Mouse (Mus musculus): ENCODE results near the gene Ttc28. TPM values are rescaled to one million over a fixed set of nuclear protein-coding genes. Genes with fewer than 3 reads are reported as not detected.

The Ttc28 gene
- polyA plus RNA-seq, 1 experiment from 2014 or later, result 42.8 TPM

- no peak overlapping the region for H3K4me3 ChIP-seq
- no peaks in the 10 kb centered on the region for H3K9me3 ChIP-seq
- no peak for ATAC-seq (replicated peaks)
- H3K27ac ChIP-seq (replicated peaks), result no peak overlapping the region
- no peaks in the 10 kb centered on the region for H3K27me3 ChIP-seq
- no peak overlapping the region for H3K4me2 ChIP-seq (replicated peaks)
- 86% methylated on average over 8 of the region's 8 CpGs for WGBS
- peaks cover 5% of the 10 kb centered on the region for H3K4me1 ChIP-seq
- no peaks in the 10 kb centered on the region; the same call in 1 of the 2 replicates for H3K36me3 ChIP-seq
- H3K9ac ChIP-seq (replicated peaks), result no peak overlapping the region
Observed at GRCm38 (mm10) chr5:111113694-111114375, 234.2 kb downstream of the Ttc28 start.

GRCm38 (mm10) chr5:111114597-111114996 is 235.0 kb downstream of the Ttc28 start:
- 88% methylated on average over 10 of the region's 10 CpGs for WGBS
- Histone ChIP-seq H3K36me3 (no peaks in the 10 kb centered on the region; the same call in 1 of the 2 replicates), H3K9me3 (no peaks in the 10 kb centered on the region), H3K27me3 (no peaks in the 10 kb centered on the region), H3K9ac (replicated peaks) (no peak overlapping the region), H3K4me1 (peaks cover 13% of the 10 kb centered on the region), H3K4me3 (no peak overlapping the region), H3K4me2 (replicated peaks) (no peak overlapping the region), H3K27ac (replicated peaks) (no peak overlapping the region)
- no peak for ATAC-seq (replicated peaks)

- H3K27me3 ChIP-seq, result no peaks in the 10 kb centered on the region
- WGBS, result 78% methylated on average over 15 of the region's 15 CpGs
- H3K27ac ChIP-seq (replicated peaks), result no peak overlapping the region
- H3K4me2 ChIP-seq (replicated peaks), result no peak overlapping the region
- ATAC-seq (replicated peaks), result no peak
- no peak overlapping the region for H3K4me3 ChIP-seq
- no peak overlapping the region for H3K9ac ChIP-seq (replicated peaks)
- H3K9me3 ChIP-seq, result no peaks in the 10 kb centered on the region
- H3K36me3 ChIP-seq, result no peaks in the 10 kb centered on the region; the same call in 1 of the 2 replicates
- peaks cover 24% of the 10 kb centered on the region for H3K4me1 ChIP-seq
Observed at GRCm38 (mm10) chr5:111115519-111116350, 236.1 kb downstream of the Ttc28 start.

- H3K4me1 ChIP-seq, result peaks cover 57% of the 10 kb centered on the region
- H3K4me2 ChIP-seq (replicated peaks), result no peak overlapping the region
- H3K27me3 ChIP-seq, result no peaks in the 10 kb centered on the region
- H3K9me3 ChIP-seq, result no peaks in the 10 kb centered on the region
- H3K9ac ChIP-seq (replicated peaks), result no peak overlapping the region
- no peaks in the 10 kb centered on the region; the same call in 1 of the 2 replicates for H3K36me3 ChIP-seq
- peak overlapping the region; percentile 81 for H3K27ac ChIP-seq (replicated peaks)
- 60% methylated on average over 3 of the region's 3 CpGs for WGBS
- no peak overlapping the region for H3K4me3 ChIP-seq
- ATAC-seq (replicated peaks), result no peak
Observed at GRCm38 (mm10) chr5:111119805-111120204, 240.2 kb downstream of the Ttc28 start.

GRCm38 (mm10) chr5:111120298-111120697 is 240.7 kb downstream of the Ttc28 start:
- Histone ChIP-seq H3K27me3 (no peaks in the 10 kb centered on the region), H3K4me2 (replicated peaks) (no peak overlapping the region), H3K36me3 (no peaks in the 10 kb centered on the region; the same call in 1 of the 2 replicates), H3K27ac (replicated peaks) (peak overlapping the region; percentile 81), H3K4me1 (peaks cover 56% of the 10 kb centered on the region), H3K9me3 (no peaks in the 10 kb centered on the region), H3K9ac (replicated peaks) (no peak overlapping the region), H3K4me3 (no peak overlapping the region)
- no peak for ATAC-seq (replicated peaks)
- 53% methylated on average over 7 of the region's 7 CpGs for WGBS

GRCm38 (mm10) chr5:111120705-111121420 is 241.3 kb downstream of the Ttc28 start:
- Histone ChIP-seq H3K4me3 (no peak overlapping the region), H3K4me2 (replicated peaks) (no peak overlapping the region), H3K9ac (replicated peaks) (no peak overlapping the region), H3K27me3 (no peaks in the 10 kb centered on the region), H3K9me3 (no peaks in the 10 kb centered on the region), H3K4me1 (peaks cover 59% of the 10 kb centered on the region), H3K27ac (replicated peaks) (peak overlapping the region; percentile 81), H3K36me3 (no peaks in the 10 kb centered on the region; the same call in 1 of the 2 replicates)
- WGBS, result 16% methylated on average over 10 of the region's 10 CpGs
- ATAC-seq (replicated peaks), result peak; percentile 39; the same call in 1 of the 2 replicates

DNA sequence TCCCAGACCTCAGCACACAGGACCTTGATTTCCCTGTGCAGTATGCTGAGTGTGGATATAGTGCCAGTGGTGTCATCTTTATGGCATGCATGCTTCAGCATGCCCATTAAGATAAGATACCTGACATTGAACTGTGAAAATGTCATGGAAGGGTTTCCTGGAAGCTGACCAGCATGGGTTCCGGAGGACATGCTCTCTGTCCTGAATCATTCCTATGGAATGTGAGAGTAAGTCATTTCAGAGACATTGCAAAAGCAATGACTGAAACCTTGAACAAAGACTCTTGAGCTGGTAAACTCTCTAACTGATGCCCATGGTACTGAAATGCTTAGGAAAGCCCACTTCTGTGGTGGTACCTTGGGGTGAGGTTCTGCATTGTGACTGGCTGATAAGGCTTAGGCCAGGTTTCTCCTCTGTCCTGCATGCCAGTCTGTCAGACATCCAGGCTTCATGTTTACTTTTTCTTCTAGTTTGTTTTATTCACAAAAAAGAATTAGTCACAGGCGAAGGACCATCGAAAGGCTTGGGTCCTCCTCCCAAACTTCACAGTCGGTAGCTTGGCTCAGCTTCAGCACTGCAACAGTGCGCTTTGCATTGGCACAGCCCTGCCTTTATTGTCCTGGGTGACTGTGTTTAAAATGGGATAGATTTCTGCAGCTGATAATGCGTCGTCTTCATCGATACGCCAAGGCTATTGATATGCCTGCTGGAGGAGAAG is 242.9 kb downstream of the Ttc28 start:
- Histone ChIP-seq H3K27ac (replicated peaks) (peak overlapping the region; percentile 68; the same call in 1 of the 2 replicates), H3K4me1 (peaks cover 60% of the 10 kb centered on the region), H3K9me3 (no peaks in the 10 kb centered on the region), H3K9ac (replicated peaks) (peak overlapping the region; percentile 11; the same call in 1 of the 2 replicates), H3K36me3 (no peaks in the 10 kb centered on the region; the same call in 1 of the 2 replicates), H3K27me3 (no peaks in the 10 kb centered on the region), H3K4me3 (no peak overlapping the region), H3K4me2 (replicated peaks) (no peak overlapping the region)
- WGBS, result 34% methylated on average over 9 of the region's 9 CpGs
- ATAC-seq (replicated peaks), result 0 out of 2 replicates have a peak, but pooled peaks have one; percentile 32

GRCm38 (mm10) chr5:111123050-111123746 is 243.6 kb downstream of the Ttc28 start:
- peak; percentile 74 for ATAC-seq (replicated peaks)
- H3K4me1 ChIP-seq, result peaks cover 60% of the 10 kb centered on the region
- 34% methylated on average over 12 of the region's 12 CpGs for WGBS

DNA sequence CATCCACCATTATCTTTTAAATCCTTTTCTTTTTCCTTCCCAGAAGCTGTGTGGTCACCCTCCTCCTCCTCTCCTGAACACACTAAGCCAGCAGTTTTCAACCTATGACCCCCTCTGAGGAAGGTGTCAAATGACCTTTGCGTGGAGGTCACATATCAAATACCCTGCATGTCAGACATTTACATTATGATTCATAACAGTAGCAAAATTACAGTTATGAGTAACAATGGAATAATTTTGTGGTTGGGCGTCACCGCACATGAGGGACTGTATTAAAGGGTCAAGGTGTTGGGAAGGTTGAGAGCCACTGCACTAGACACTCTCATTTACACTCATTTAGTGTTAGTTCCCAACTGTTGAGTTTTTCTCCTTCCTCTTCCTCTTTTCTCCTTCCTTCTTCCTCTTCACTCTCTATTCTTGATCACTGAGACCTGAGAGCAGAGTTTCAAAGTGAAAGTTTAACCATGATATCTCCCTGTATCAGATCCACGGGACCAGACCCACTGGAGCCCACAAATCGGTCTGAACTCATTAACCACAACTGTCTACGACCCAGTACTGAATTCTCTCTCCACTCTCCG is 245.1 kb downstream of the Ttc28 start:
- ATAC-seq (replicated peaks), result no peak
- Histone ChIP-seq H3K4me1 (peaks cover 54% of the 10 kb centered on the region), H3K4me3 (no peak overlapping the region), H3K9me3 (no peaks in the 10 kb centered on the region), H3K27ac (replicated peaks) (no peak overlapping the region), H3K36me3 (no peaks in the 10 kb centered on the region), H3K4me2 (replicated peaks) (no peak overlapping the region), H3K27me3 (no peaks in the 10 kb centered on the region), H3K9ac (replicated peaks) (no peak overlapping the region)
- WGBS, result 91% methylated on average over 7 of the region's 7 CpGs

More at GRCm38 (mm10) chr5:111123050-111123746, 243.6 kb downstream of the Ttc28 start:
- Histone ChIP-seq H3K4me3 (no peak overlapping the region), H3K9ac (replicated peaks) (peak overlapping the region; percentile 11; the same call in 1 of the 2 replicates), H3K27me3 (no peaks in the 10 kb centered on the region), H3K27ac (replicated peaks) (peak overlapping the region; percentile 68), H3K36me3 (no peaks in the 10 kb centered on the region), H3K9me3 (no peaks in the 10 kb centered on the region), H3K4me2 (replicated peaks) (peak overlapping the region; percentile 16; the same call in 1 of the 2 replicates)

GRCm38 (mm10) chr5:111125746-111126145 is 246.1 kb downstream of the Ttc28 start:
- 67% methylated on average over 12 of the region's 12 CpGs for WGBS
- Histone ChIP-seq H3K27me3 (no peaks in the 10 kb centered on the region), H3K36me3 (no peaks in the 10 kb centered on the region), H3K4me3 (no peak overlapping the region), H3K9ac (replicated peaks) (no peak overlapping the region), H3K9me3 (no peaks in the 10 kb centered on the region), H3K27ac (replicated peaks) (no peak overlapping the region), H3K4me2 (replicated peaks) (no peak overlapping the region), H3K4me1 (peaks cover 44% of the 10 kb centered on the region)
- no peak for ATAC-seq (replicated peaks)

Measured in forebrain, embryonic 15.5 days (tissue).